Mouse (Mus musculus): Measurements from ENCODE around the gene Mup6. TPM values are rescaled to one million over a fixed set of nuclear protein-coding genes. Genes with fewer than 3 reads are reported as not detected.
"Not testable (repeated sequence)": the region's sequence is repeated elsewhere in the genome, so short reads cannot be mapped to it uniquely, and the experiment has no call there.

Mup6 gene
- total RNA-seq (2021) = not detected

DNA sequence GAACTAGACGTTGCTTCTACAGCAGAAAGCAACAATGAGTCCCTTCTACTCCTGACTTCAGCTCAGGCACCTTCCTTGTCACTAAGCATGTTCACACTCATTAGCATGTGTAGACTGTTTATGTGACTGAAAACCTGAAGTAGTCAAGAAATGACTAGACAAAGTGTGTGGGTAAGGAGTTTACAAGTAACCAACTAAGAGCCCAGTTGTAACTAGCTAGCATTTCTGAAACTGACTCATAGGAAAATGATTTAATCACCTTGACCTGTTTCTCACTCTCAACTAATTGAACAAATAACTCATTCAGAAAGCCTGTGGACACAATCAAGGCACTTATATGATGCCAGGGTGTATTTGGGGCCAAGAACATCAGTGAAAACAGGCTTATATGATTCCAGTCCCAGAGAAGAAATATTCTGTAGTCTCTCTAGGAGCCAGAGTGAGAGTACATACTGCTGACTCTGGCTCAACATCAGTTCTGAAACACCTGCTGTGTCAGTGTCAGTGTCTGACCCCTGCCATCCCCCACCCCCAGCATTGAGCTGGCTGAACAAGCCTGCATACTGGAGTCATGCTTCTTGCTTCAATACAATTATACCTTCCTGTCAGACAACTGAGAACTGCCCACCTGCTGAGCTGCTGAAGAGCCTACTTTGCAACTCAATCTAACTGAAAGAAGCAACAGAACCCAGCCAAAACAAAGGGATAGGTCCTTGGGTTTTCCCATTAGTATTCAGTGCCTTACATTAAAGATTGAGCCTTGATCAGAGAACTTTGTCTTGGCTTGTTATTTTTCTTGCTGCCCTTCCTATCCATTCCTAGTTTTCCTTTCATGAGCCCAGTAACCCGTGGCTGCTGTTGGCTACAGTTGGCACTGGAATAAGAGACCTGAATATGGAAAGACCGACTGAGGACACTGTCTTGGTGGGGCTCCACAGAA, at the start of gene Mup6:
Gene Mup6, plus strand, starts transcription at position 890 of the 940 bp plus-strand sequence.
- no peak for DNase-seq (ENCODE audit: low spot score)
- intact Hi-C loops (cut with DNase I) = no loop called here

DNA sequence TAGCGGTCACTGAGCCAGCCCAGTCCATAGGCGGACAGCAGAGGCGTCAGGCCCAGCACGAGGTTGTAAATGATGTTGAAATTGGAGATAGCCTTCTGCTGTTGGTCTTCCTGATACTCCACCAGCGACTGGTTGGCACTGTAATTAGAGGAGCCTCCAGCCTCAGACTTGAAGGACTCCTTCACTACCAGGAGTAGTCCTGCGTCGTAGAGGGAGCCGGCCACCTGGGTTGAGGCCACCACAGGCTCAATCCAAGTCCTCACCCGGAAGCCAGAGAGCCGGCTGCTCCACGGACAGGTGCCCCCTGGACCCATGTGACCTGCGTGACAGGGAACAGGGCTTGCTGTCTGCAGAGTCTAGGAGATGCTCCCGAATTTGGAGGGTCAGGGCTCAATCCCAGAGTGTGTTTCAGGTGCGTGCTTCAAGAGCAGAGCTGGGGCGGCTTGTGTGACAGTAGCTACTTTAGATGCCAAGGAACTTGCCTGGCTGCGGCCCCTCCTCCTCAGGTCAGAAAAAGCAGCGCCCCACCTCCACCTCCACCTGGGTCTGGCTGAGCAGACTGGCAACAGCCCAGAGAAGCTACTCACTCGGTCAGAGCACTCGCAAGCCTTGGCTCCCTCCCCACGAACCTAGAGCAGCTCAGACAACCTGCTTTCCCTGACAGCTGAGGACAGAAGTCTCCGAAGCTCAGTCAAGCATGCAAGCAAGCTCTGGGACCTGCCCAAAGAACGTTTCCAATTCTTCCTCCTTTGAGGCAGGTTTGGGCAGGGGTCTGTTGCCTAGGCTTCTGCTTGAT, 49.3 kb upstream of the Mup6 start, which contains the start of gene Slc46a2:
Gene Slc46a2, minus strand, starts transcription at position 449 of the 796 bp plus-strand sequence.
- intact Hi-C loops (cut with DNase I) = no loop called here
- DNase-seq (ENCODE audit: low spot score) = no peak

DNA sequence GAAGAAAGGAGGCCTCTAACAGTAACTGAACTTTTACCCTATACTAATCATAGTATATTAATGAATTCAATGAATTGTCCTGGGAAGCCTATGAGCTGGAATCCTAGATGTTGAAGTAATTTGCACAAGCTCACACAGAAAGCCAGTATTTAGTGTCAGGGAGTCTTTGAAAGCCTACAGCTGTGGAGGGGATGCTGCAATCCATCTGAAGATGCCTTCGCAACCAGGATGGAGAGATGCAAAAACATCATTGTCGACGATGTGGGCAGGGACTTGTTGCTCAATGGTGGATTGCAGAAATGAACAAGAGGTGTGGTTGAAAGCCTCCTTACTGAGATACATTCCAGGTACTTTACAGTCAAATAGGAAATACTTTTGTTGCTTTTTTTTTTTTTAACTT, 46.1 kb upstream of the Mup6 start:
- intact Hi-C loops (cut with DNase I) = no loop called here
- no peak for DNase-seq (ENCODE audit: low spot score)

DNA sequence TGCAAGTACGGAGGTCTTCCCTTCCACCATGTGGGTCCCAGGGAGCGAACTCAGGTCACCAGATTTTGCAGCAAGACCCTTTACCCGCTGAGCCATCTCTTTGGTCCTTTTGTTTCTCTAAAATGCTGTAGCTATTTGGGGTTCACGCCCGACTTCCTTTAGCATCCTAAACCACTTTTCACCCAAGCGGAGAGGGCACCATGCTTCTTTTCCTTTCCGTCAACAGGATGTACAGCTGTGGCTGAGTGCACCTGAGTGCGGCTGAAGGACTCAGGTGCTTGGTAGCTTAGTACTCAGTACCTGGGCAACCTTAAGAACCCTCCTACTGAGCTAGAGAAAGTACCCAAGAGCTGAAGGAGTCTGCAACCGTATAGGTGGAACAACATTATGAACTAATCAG, 39.0 kb upstream of the Mup6 start:
- intact Hi-C loops (cut with DNase I) = loop anchor here (5.0 kb wide), 1 partner anchor 53 kb away; no protein-coding TSS in a partner anchor
- no peak for DNase-seq (ENCODE audit: low spot score)

DNA sequence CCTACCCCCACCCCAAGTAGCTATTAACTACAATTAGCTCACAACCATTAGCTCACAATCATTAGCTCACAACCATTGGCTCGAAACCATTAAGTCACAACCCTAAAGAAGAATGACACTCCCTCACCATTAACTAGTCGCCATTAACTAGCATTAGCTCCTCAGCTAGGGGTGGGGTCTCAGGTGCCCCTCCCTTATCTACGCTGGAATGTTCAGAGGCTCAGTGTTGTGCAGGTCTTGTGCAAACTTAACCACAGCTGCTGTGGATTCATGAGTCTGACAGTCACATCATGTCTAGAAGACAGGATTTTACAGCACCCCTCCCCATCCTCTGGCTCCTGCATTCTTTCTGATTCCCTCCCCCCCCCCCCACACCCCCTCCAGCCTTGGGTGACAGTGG, 36.4 kb upstream of the Mup6 start:
- intact Hi-C loops (cut with DNase I) = loop anchor here (1.0 to 5.0 kb wide), 2 partner anchors 55 to 140 kb away; no protein-coding TSS in a partner anchor
- DNase-seq (ENCODE audit: low spot score) = no peak

DNA sequence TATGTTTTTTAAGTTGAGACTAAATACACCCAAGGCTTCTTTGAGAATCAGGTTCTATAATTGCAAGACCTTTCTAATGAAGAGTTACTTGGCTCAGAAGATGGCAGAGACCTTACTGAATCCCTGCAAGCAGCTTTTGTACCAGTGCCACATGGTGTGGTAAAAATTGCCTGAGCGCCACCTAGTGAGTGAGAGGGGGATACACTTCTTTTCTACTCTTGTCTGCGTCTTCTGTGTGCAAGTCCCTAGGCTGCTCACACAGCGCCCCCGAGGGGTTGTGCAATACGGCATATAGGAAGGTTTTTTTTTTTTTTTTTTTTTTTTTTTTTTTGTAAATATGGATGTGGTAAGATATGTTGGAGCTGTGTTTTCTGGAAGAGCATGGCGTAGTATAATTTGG, 35.7 kb upstream of the Mup6 start:
- DNase-seq (ENCODE audit: low spot score) = peak; percentile 31
- intact Hi-C loops (cut with DNase I) = loop anchor here (1.0 to 5.0 kb wide), 2 partner anchors 56 to 141 kb away; no protein-coding TSS in a partner anchor

DNA sequence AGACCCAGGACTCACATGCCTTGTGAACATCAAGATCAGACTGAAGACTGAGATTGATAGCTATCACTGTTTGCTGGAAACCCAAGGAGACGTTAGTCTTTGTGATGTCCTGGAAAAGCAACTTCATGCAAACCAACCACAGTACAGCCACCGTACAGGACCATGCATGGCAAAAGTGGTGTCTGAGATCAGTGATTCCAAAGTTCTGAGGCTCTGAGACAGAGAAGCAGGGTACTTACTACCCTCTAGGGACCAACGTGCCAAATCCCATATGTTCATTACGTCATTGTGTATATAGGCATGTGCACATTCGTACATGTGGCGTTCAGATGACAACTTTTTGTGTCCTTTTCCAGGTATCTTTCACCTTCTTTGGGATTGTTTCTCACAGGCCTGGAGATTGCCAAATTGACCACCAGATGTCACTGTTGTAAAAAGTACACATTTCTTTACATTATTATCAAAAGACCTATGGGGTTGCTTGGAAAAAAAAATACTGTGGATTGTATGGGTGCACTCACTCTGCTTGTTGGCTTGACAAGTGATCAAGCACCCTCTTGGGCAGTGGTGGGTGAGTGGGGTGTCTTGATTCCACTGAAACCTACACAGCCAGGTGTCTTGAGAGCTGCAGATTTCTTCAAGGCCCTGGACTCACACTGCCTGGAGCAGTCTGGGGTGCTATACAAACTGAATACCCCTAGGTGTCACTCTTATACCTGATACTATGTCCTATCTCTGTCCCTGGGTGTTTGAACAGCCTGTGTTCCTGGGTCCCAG, 31.4 kb upstream of the Mup6 start:
- no peak for DNase-seq (ENCODE audit: low spot score)
- intact Hi-C loops (cut with DNase I) = no loop called here

DNA sequence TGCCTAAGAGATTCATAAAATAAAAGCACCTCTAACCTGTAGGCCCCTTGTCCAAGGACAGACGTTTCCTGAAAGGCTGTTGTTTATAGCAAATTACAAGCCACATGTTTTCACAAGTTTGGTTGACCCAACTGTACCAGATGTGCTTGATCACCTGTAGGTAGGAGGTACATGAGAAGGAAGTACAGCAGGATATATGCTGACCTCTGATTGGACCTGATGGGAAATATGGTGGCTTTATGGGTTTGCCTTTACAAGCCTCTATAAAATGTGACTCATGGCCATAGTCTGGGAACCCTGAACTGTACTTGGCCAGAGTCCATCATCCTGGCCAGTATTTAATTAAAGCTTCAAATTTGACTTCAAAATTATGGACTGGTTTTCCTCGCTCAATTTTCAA, 26.6 kb upstream of the Mup6 start:
- DNase-seq (ENCODE audit: low spot score) = no peak
- intact Hi-C loops (cut with DNase I) = no loop called here

DNA sequence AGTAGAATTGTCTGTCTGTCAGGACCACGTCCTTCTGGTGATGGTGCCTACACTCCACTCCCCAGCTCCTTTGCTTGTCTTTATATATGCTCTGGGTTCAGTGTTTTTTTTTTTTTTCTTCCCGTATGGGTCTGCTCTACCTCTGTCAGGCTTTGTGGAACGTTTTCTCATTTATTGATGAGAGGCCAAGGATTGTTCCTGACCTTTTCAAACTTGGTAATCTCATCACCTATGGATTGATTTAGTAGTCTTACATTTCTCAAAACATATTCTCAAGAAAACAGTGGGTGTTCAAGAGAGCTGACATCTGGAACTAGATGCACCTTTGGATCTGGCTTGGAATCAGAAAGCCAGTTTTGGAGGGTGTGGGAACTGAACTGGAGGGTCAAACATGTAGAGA, 3.5 kb upstream of the Mup6 start, which contains the start of gene Mup4:
Gene Mup4, minus strand, starts transcription at position 101 of the 400 bp plus-strand sequence.
- DNase-seq (ENCODE audit: low spot score) = no peak
- intact Hi-C loops (cut with DNase I) = no loop called here

DNA sequence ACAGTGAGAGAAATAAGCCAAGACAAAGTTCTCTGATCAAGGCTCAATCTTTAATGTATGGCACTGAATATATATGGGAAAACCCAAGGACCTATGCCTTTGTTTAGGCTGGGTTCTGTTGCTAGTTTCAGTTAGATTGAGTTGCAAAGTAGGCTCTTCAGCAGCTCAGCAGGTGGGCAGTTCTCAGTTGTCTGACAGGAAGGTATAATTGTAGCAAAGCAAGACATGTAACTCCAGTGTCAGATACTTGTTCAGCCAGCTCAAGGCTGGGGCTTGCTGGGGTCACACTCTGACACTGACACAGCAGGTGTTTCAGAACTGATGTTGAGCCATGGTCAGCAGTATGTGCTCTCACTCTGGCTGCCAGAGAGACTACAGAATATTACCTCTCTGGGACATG, 33.8 kb downstream of the Mup6 start:
- DNase-seq (ENCODE audit: low spot score); intact Hi-C loops (cut with DNase I): not testable (repeated sequence)

DNA sequence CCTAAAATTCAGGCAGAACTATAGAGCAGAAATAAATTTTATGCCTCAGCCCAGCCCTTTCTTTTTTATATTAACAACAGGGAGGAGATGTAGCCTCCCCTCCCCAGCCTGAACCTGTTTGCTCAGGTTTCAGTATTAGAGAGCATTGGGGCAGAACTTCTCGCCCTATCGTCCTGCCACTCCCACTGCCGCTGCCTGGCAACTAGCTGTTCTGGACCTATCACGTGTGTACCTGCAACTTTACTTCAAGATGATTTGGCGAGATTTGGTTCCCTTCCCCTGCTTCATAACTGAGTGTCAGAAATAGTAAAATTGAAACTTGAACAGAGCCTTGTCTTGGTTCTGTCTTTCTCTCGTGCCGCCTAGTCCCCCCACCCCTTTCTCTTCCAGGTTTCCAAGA, 56.0 kb downstream of the Mup6 start:
- intact Hi-C loops (cut with DNase I); DNase-seq (ENCODE audit: low spot score): not testable (repeated sequence)

DNA sequence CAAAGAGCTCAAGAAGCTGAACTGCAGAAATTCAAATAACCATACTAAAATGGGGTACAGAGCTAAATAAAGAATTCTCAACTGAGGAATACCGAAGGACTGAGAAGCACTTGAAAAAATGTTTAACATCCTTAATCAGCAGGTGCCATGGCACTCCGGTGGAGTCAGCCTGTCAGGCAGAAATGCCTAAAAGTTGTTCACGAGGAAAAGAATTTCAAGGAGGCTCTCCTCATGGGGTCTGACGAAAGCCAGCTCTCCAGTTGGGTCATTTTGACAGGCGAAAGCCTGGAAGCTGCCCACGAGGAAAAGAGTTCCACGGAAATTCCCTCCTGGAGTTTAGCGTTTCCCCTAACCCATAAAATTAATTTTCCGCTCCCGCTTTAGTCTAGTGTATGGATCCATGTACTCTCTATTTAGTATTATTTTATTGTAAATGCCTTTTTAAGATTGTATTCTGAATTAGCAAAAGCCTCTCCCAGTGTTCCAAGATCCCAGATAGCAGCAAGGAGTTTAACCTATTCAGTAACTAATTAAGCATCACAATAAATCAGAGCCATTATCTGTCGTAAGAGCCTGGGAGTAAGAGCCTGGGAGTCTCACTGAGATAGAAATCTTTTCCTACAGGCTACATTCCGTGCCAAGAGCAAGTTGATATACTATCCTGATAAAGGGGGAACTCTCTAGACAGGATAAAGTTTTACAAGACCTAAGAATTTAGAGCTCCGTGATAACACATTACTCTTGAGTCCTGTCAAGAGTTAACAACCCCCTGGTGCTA, 65.4 kb downstream of the Mup6 start:
- DNase-seq (ENCODE audit: low spot score); intact Hi-C loops (cut with DNase I): not testable (repeated sequence)

Other genes starting within 250 kb of the Mup6 start
- gene Inip, start 162.7 kb upstream of the Mup6 start, total RNA-seq (2021) = 10 to 100 TPM in 1 of 2 experiments, 1 to 10 TPM in 1; 9.3 to 10.9 TPM
- 1 to 10 TPM; 6.0 to 7.9 TPM for gene Snx30, start 158.5 kb upstream of the Mup6 start, total RNA-seq (2021)
- gene Slc46a2, start 49.2 kb upstream of the Mup6 start, total RNA-seq (2021) = under 1 TPM; 0.44 to 0.48 TPM
- gene Mup4, start 3.6 kb upstream of the Mup6 start, total RNA-seq (2021) = not detected
- not detected for gene Mup7, start 106.2 kb downstream of the Mup6 start, total RNA-seq (2021)
- not detected for gene Mup2, start 190.0 kb downstream of the Mup6 start, total RNA-seq (2021)